Mouse (Mus musculus) duodenum, adult 2 months (tissue): Measurements from ENCODE around the gene Gm10130. TPM values are rescaled to one million over a fixed set of nuclear protein-coding genes. Genes with fewer than 3 reads are reported as not detected.

Source experiments
- polyA plus RNA-seq: library from polyadenylated mRNA; depleted of rRNA; stranded (reverse); fragments of >200 nt; gene quantifications from 2 replicates; pipeline ENCODE4 v1.2.3, GENCODE M21; 2012; ENCODE audit warnings: low replicate concordance; rRNA removed

Gene Gm10130
- polyA plus RNA-seq, result not detected in 2 replicates

DNA sequence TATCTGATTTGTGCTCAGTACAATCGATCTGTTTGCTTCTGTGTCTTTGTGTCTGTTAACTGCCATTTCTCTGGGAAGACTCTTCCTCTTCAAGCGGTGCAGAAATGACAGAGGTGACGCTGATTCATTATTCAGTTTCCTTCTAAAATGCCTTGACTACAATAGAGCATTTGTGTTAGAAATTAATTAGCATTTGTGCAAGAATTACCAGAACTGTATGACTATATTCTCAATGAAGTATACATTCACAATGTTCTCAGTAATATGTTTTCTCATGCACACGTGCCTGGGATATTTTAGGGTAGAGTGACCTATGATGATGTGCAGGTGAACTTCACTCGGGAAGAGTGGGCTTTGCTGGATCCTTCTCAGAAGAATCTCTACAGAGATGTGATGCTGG lies at the start of gene Gm10130:
TSS of gene Gm10130 (plus strand) at position 301 of the 400 bp plus-strand sequence.

DNA sequence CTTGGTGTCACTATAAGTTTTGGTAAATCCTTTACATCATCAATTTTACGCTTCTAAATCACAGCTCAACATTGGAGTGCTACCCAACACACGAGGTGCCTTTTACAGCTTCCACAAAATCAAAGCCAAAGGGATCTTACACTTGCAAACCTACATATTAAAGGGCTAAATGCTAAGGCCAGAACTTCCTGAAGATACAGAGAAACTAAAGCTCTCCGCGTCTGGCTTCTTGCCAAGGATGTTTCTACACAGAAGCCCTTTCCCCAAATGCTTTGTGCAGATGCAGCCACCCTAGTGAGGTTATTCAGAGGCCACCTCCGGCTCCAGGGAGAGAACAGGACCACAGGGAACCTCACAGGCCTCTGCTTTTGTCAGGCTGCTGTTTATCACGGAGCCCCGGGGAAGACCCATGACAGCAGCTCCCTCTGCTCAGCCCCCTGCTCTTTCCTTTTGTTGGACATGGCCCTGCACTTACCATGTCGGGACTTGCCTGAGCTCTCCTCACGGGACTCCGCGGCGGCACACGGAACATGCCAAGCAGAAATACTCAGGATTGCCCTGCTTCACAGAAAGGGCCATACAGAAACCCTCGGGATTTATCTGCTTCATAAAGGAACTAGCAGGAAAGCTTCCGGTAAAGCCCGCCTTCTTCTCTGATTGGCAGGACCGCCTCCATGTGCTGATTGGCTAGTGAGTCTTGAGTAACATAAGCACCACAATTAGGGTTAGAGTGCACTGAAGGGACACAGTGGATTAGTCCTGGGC lies 38.8 kb downstream of the Gm10130 start, which contains the start of gene 3300002I08Rik:
TSS of gene 3300002I08Rik (minus strand) at position 653 of the 765 bp plus-strand sequence.

Other genes starting within 250 kb of the Gm10130 start
- gene Zfp120, start 187.0 kb upstream of the Gm10130 start, polyA plus RNA-seq, result 0.06 and 0.44 TPM in 2 replicates
- not detected in 2 replicates for gene Gm10770, start 144.0 kb upstream of the Gm10130 start, polyA plus RNA-seq
- gene Gm14139, start 141.9 kb upstream of the Gm10130 start, polyA plus RNA-seq, result not detected in 2 replicates
- gene Zfp937, start 105.6 kb upstream of the Gm10130 start, polyA plus RNA-seq, result 0.06 and 0.18 TPM in 2 replicates
- gene Gm21994, start 68.1 kb upstream of the Gm10130 start, polyA plus RNA-seq, result not detected in 2 replicates
- not detected in 2 replicates for gene Gm14124, start 66.2 kb upstream of the Gm10130 start, polyA plus RNA-seq
- 0.25 and 0.55 TPM in 2 replicates for gene 3300002I08Rik, start 39.1 kb downstream of the Gm10130 start, polyA plus RNA-seq
- not detected in 2 replicates for gene Zfp442, start 127.8 kb downstream of the Gm10130 start, polyA plus RNA-seq
- gene Zfp345, start 161.4 kb downstream of the Gm10130 start, polyA plus RNA-seq, result not detected in 2 replicates
- gene Cst7, start 246.7 kb downstream of the Gm10130 start, polyA plus RNA-seq, result 0.96 and 5.5 TPM in 2 replicates